Mouse (Mus musculus) erythroblast, embryonic 14.5 days (primary cell): ENCODE data around the gene Gapt.

Source experiments
- GATA1 ChIP-seq: IDR thresholded peaks from 2 replicates; pipeline ENCODE4 v1.6.1; 2012; ENCODE audit warnings: low read length, inconsistent platforms, mixed read lengths
- TAL1 ChIP-seq: IDR thresholded peaks from 3 replicates; pipeline ENCODE4 v1.6.1; 2012; ENCODE audit warnings: low read length, inconsistent platforms, mixed read lengths

DNA sequence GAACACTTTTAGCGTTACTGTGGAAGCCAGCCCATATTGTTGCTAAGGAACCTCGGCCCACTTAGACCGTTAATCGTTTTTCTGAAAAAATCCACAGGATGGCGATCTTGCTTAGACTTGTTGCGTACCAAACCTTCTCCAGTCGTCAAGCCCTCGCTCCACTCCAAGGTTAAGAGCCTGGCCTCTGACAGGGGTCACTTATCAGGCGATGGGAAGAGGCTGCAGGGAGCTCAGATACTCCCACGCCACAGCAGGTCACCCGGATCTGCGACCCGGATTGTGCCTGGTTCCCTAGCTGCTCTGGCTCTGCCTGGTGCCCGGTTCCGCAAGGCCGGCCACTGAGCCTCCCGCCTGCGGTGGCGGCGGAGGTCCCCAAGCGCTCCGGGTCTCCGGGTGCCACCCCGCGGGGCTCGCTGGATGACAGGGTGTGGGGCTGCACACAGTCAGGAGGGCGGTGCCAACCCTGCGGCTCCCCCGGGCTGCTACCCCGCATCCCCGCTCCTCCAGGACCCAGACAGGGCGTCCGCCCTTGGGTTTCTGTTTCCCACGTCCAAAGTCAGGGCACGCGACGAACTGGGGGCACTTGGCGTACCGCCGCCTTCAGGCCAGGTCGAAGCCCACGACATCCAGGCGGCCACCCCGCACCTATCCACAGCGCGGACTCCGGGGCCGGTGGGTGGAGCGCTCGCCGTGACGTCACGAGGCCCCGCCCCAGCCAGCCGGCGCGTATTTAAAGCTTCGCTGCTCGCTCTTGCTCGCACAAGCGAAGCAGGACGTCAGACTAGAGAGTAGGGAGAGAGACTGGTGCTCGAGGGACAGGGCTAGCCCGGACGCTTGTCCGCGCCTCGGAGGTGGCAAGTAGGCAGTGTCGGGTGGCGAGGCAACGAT, 37.5 kb upstream of the Gapt start, which contains the start of gene Plk2:
- TF ChIP-seq GATA1, result no peak
- TF ChIP-seq TAL1, result no peak
